Mouse (Mus musculus) erythroblast, embryonic 14.5 days (primary cell): Measurements from ENCODE around the gene Bcar3. TPM values are rescaled to one million over a fixed set of nuclear protein-coding genes. Genes with fewer than 3 reads are reported as not detected.
"Not testable (repeated sequence)": the region's sequence is repeated elsewhere in the genome, so short reads cannot be mapped to it uniquely, and the experiment has no call there.

Experiments
- H3K27me3 ChIP-seq: 2 replicates; pipeline ENCODE4 v1.6.1; 2012; ENCODE audit warnings: inconsistent platforms; ENCODE audit not compliant: control insufficient read depth
- H3K36me3 ChIP-seq: 2 replicates; pipeline ENCODE4 v1.6.1; 2012; ENCODE audit warnings: mild to moderate bottlenecking, inconsistent platforms; ENCODE audit not compliant: control insufficient read depth
- H3K4me1 ChIP-seq: 2 replicates; pipeline ENCODE4 v1.6.1; 2012; ENCODE audit warnings: inconsistent platforms; ENCODE audit not compliant: control insufficient read depth
- H3K4me3 ChIP-seq: replicated peaks from 2 replicates; pipeline ENCODE3; 2012; ENCODE audit warnings: moderate library complexity, mild to moderate bottlenecking, inconsistent platforms
- H3K9me3 ChIP-seq: 2 replicates; pipeline ENCODE4 v1.6.1; 2012; ENCODE audit warnings: low read length, inconsistent platforms, mixed read lengths; ENCODE audit not compliant: control insufficient read depth
- GATA1 ChIP-seq: IDR thresholded peaks from 2 replicates; pipeline ENCODE4 v1.6.1; 2012; ENCODE audit warnings: low read length, inconsistent platforms, mixed read lengths
- TAL1 ChIP-seq: IDR thresholded peaks from 3 replicates; pipeline ENCODE4 v1.6.1; 2012; ENCODE audit warnings: low read length, inconsistent platforms, mixed read lengths
- polyA plus RNA-seq: library from polyadenylated mRNA; stranded (reverse); fragments of >175 nt; gene quantifications from 2 replicates; pipeline ENCODE4 v1.2.3, GENCODE M21; 2012

Bcar3 gene
- 0.04 TPM in 1 of 2 replicates, not detected in the other for polyA plus RNA-seq

- no peaks in the 10 kb centered on the region for H3K36me3 ChIP-seq
- H3K4me3 ChIP-seq = peak within 1 kb of the TSS; percentile 85
- TF ChIP-seq GATA1 (no peak), TAL1 (no peak)
- H3K4me1 ChIP-seq = peaks cover 32% of the 10 kb centered on the region
- H3K9me3 ChIP-seq = no peaks in the 10 kb centered on the region
- peaks cover 53% of the 10 kb centered on the region for H3K27me3 ChIP-seq
These were observed at the start of gene Bcar3 for GRCm38 (mm10) chr3:122293954-122294850. Gene Bcar3 (plus strand): TSS chr3:122294136.

- H3K4me3 ChIP-seq = peak overlapping the region; percentile 100
- TF ChIP-seq GATA1 = no peak
- no peak for TF ChIP-seq TAL1
- H3K36me3 ChIP-seq = peaks cover 33% of the 10 kb centered on the region
- H3K4me1 ChIP-seq = peaks cover 43% of the 10 kb centered on the region
- no peaks in the 10 kb centered on the region for H3K9me3 ChIP-seq
- H3K27me3 ChIP-seq = no peaks in the 10 kb centered on the region
These were observed 49.2 kb upstream of the Bcar3 start for GRCm38 (mm10) chr3:122244759-122245158.

GRCm38 (mm10) chr3:122245215-122245877 is 48.6 kb upstream of the Bcar3 start, which contains the start of gene Gclm:
Gene Gclm (plus strand): TSS chr3:122245557.
- TF ChIP-seq TAL1 (no peak), GATA1 (no peak)
- no peaks in the 10 kb centered on the region for H3K27me3 ChIP-seq
- H3K36me3 ChIP-seq = peaks cover 39% of the 10 kb centered on the region
- H3K4me1 ChIP-seq = peaks cover 49% of the 10 kb centered on the region
- H3K4me3 ChIP-seq = peak within 1 kb of the TSS; percentile 100
- no peaks in the 10 kb centered on the region for H3K9me3 ChIP-seq

GRCm38 (mm10) chr3:122245878-122246332 is 48.0 kb upstream of the Bcar3 start:
- Histone ChIP-seq H3K4me1 (peaks cover 54% of the 10 kb centered on the region), H3K36me3 (peaks cover 44% of the 10 kb centered on the region), H3K4me3 (peak overlapping the region; percentile 100), H3K9me3 (no peaks in the 10 kb centered on the region), H3K27me3 (no peaks in the 10 kb centered on the region)
- TF ChIP-seq GATA1 (no peak), TAL1 (no peak)

- peak overlapping the region; percentile 100 for H3K4me3 ChIP-seq
- H3K4me1 ChIP-seq = peaks cover 59% of the 10 kb centered on the region
- TF ChIP-seq TAL1 (no peak), GATA1 (no peak)
- peaks cover 49% of the 10 kb centered on the region for H3K36me3 ChIP-seq
- H3K9me3 ChIP-seq = no peaks in the 10 kb centered on the region
- no peaks in the 10 kb centered on the region for H3K27me3 ChIP-seq
These were observed 47.5 kb upstream of the Bcar3 start for GRCm38 (mm10) chr3:122246406-122246805.

GRCm38 (mm10) chr3:122246986-122247767 is 46.8 kb upstream of the Bcar3 start:
- TF ChIP-seq GATA1 (peak; percentile 75), TAL1 (peak; percentile 61; the same call in 2 of the 3 replicates)
- H3K4me1 ChIP-seq = peaks cover 62% of the 10 kb centered on the region
- H3K9me3 ChIP-seq = no peaks in the 10 kb centered on the region
- H3K4me3 ChIP-seq = peak overlapping the region; percentile 100
- H3K36me3 ChIP-seq = peaks cover 57% of the 10 kb centered on the region
- no peaks in the 10 kb centered on the region for H3K27me3 ChIP-seq

- TF ChIP-seq TAL1 (no peak), GATA1 (no peak)
- Histone ChIP-seq H3K36me3 (peaks cover 63% of the 10 kb centered on the region), H3K4me1 (peaks cover 61% of the 10 kb centered on the region), H3K4me3 (peak overlapping the region; percentile 100), H3K27me3 (no peaks in the 10 kb centered on the region), H3K9me3 (no peaks in the 10 kb centered on the region)
These were observed 46.2 kb upstream of the Bcar3 start for GRCm38 (mm10) chr3:122247768-122248100.

- H3K4me3 ChIP-seq = no peak overlapping the region
- H3K9me3 ChIP-seq = no peaks in the 10 kb centered on the region
- H3K4me1 ChIP-seq = peaks cover 56% of the 10 kb centered on the region
- no peaks in the 10 kb centered on the region for H3K27me3 ChIP-seq
- H3K36me3 ChIP-seq = peaks cover 92% of the 10 kb centered on the region
- TF ChIP-seq TAL1 = no peak
- no peak for TF ChIP-seq GATA1
These were observed 41.3 kb upstream of the Bcar3 start for GRCm38 (mm10) chr3:122252466-122253253.

- peaks cover 93% of the 10 kb centered on the region for H3K36me3 ChIP-seq
- H3K9me3 ChIP-seq, H3K27me3 ChIP-seq, H3K4me3 ChIP-seq: not testable (repeated sequence)
- H3K4me1 ChIP-seq = peaks cover 46% of the 10 kb centered on the region
These were observed 39.9 kb upstream of the Bcar3 start for GRCm38 (mm10) chr3:122254050-122254449.
